Mouse (Mus musculus): ENCODE data around the gene Camsap2.

DNA sequence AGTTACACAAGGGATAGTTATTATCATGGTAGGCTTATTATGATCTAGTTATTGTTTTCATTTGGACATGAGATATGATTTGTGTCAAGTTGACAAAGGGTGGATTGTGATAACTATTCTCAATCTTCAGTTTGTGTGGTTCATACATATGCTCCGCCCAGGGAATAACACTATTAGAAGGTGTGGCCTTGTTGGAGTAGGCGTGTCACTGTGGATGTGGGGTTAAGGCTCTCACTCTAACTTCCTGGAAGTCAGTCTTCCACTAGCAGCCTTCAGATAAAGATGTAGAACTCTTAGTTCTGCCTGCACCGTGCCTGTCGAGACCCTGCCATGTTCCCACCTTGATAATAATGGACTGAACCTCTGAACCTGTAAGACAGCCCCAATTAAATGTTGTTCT, 107.4 kb downstream of the Camsap2 start:
- TF ChIP-seq EP300 (IDR thresholded peaks at IDR 0.05) (no peak), CTCF (IDR thresholded peaks at IDR 0.05) (no peak)
